In the genomic region with DNA sequence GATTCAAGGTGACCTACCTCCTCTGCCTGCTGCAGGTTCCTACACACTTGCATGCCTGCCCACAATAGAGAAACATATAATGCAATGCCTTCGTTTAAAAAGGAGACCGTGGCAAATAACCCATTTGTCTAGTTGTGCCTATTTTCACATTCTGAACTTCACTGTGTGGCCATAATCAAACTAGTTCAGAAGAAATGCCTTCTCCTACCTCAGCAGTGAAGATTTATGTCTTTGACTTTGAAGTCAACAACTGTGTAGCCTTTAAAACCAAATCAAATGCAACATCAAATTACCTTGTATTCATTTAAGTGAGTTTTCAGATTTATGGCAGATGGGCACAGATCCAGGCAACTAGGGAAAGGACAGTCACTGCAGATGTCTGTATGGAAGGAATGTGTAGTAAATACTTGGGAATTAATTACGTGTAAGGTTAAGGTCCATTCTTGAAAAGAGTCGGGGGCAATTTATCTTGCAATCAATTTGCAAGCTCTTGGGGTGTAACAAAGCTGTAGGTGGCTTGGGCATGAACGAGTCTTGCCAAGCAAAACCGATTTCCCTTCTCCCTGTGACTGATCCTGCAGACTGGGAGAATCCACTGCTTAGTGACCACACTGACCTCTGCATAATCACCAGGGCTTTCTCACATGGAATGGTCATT, we compare ENCODE assay signal across 29 mouse cellular contexts.
A peak's percentile ranks its signal among the peaks of the same experiment; 100 is the strongest.
DNase-seq lines count a peak whose midpoint lies in the region; ATAC-seq and TF ChIP-seq lines count a peak whose summit lies in the region.
"Had no signal": no experiment of that assay in that cellular context is flagged by ENCODE, and none has a peak within 500 bp of the region (broad histone marks: within the 10 kb centered on the region; RNA-seq: fewer than 3 reads in every experiment).

No protein-coding gene starts in this region.

- H3K4me3 ChIP-seq in kidney, adult 2 months (ENCODE audit: insufficient read depth, low read depth, low read length), result no peak overlapping the region
- H3K4me3 ChIP-seq in lung, embryonic 14.5 days (ENCODE audit: low read depth, low read length), result no peak overlapping the region
- no peak overlapping the region for H3K4me3 ChIP-seq in neural tube, embryonic 13.5 days
- H3K4me3 ChIP-seq in cerebellum, adult 2 months (replicated peaks; ENCODE audit: insufficient read depth, low read depth, low read length), result no peak overlapping the region
- H3K4me3 ChIP-seq: embryonic facial prominence, embryonic 10.5 days; embryonic facial prominence, embryonic 15.5 days; forebrain, embryonic 13.5 days; heart, embryonic 13.5 days; hindbrain, embryonic 15.5 days; left cerebral cortex, adult 2 months; limb, embryonic 12.5 days; liver, embryonic 15.5 days; lung, embryonic 15.5 days; midbrain, embryonic 12.5 days; myocyte; stomach, embryonic 15.5 days had no signal

- 28% methylated on average over 6 of the region's 6 CpGs for WGBS in kidney, adult 2 months
- WGBS in lung, embryonic 14.5 days, result 43% methylated on average over 6 of the region's 6 CpGs
- WGBS in neural tube, embryonic 13.5 days, result 16% methylated on average over 6 of the region's 6 CpGs
- WGBS in cerebellum, adult 2 months, result 40% methylated on average over 6 of the region's 6 CpGs

- H3K27me3 ChIP-seq in kidney, adult 2 months (replicated peaks; ENCODE audit: control insufficient read depth, insufficient read depth, low read length), result no peaks in the 10 kb centered on the region
- H3K27me3 ChIP-seq in lung, embryonic 14.5 days (ENCODE audit: insufficient read depth, low read length), result no peaks in the 10 kb centered on the region
- H3K27me3 ChIP-seq in Patski, result no peaks in the 10 kb centered on the region
- no peaks in the 10 kb centered on the region for H3K27me3 ChIP-seq in neural tube, embryonic 13.5 days
- H3K27me3 ChIP-seq in cerebellum, adult 2 months (ENCODE audit: control insufficient read depth, insufficient read depth, low read length), result no peaks in the 10 kb centered on the region
- H3K27me3 ChIP-seq: embryonic facial prominence, embryonic 15.5 days; forebrain, embryonic 13.5 days; heart, embryonic 13.5 days; hindbrain, embryonic 15.5 days; limb, embryonic 12.5 days; liver, embryonic 15.5 days; lung, embryonic 15.5 days; midbrain, embryonic 12.5 days; stomach, embryonic 15.5 days had no signal

- POLR2A ChIA-PET in Patski (lab: Charles Lee), result no interaction called here

- no peaks in the 10 kb centered on the region for H3K9me3 ChIP-seq in lung, embryonic 14.5 days (ENCODE audit: low read depth, low read length)
- H3K9me3 ChIP-seq in neural tube, embryonic 13.5 days, result peaks cover 7% of the 10 kb centered on the region; the same call in 1 of the 2 replicates
- H3K9me3 ChIP-seq: embryonic facial prominence, embryonic 10.5 days; embryonic facial prominence, embryonic 15.5 days; forebrain, embryonic 13.5 days; heart, embryonic 13.5 days; hindbrain, embryonic 15.5 days; limb, embryonic 12.5 days; liver, embryonic 15.5 days; lung, embryonic 15.5 days; midbrain, embryonic 12.5 days; stomach, embryonic 15.5 days had no signal

- no peak for TF ChIP-seq CTCF in kidney, adult 2 months (conservative IDR thresholded peaks at IDR 0.05; ENCODE audit: insufficient read depth, insufficient read length, low read depth, low read length)
- no peak for TF ChIP-seq CTCF in lung, embryonic 14.5 days (IDR thresholded peaks at IDR 0.05; ENCODE audit: low read depth)
- no peak for TF ChIP-seq CTCF in Patski (IDR thresholded peaks at IDR 0.05)
- no peak for TF ChIP-seq CTCF in cerebellum, adult 2 months (IDR thresholded peaks at IDR 0.05; ENCODE audit: borderline replicate concordance, insufficient read depth, low read depth, low read length)

- H3K9ac ChIP-seq in lung, embryonic 14.5 days, result no peak overlapping the region
- H3K9ac ChIP-seq in neural tube, embryonic 13.5 days, result no peak overlapping the region
- H3K9ac ChIP-seq: embryonic facial prominence, embryonic 15.5 days; forebrain, embryonic 13.5 days; heart, embryonic 13.5 days; hindbrain, embryonic 15.5 days; limb, embryonic 12.5 days; liver, embryonic 15.5 days; lung, embryonic 15.5 days; midbrain, embryonic 12.5 days; stomach, embryonic 15.5 days had no signal

- no peak overlapping the region for H3K27ac ChIP-seq in kidney, adult 2 months (ENCODE audit: insufficient read depth, low read depth, low read length)
- no peak overlapping the region for H3K27ac ChIP-seq in lung, embryonic 14.5 days (ENCODE audit: low read depth)
- H3K27ac ChIP-seq in neural tube, embryonic 13.5 days (replicated peaks), result no peak overlapping the region
- no peak overlapping the region for H3K27ac ChIP-seq in cerebellum, adult 2 months (ENCODE audit: insufficient read depth, low read length)
- H3K27ac ChIP-seq: embryonic facial prominence, embryonic 10.5 days; embryonic facial prominence, embryonic 15.5 days; forebrain, embryonic 13.5 days; heart, embryonic 13.5 days; hindbrain, embryonic 15.5 days; left cerebral cortex, adult 2 months; limb, embryonic 12.5 days; liver, embryonic 15.5 days; lung, embryonic 15.5 days; midbrain, embryonic 12.5 days; stomach, embryonic 15.5 days had no signal

- no peaks in the 10 kb centered on the region for H3K36me3 ChIP-seq in kidney, adult 2 months (ENCODE audit: control insufficient read depth, insufficient read depth, low read length)
- no peaks in the 10 kb centered on the region for H3K36me3 ChIP-seq in lung, embryonic 14.5 days (ENCODE audit: insufficient read depth)
- no peaks in the 10 kb centered on the region for H3K36me3 ChIP-seq in neural tube, embryonic 13.5 days
- H3K36me3 ChIP-seq: embryonic facial prominence, embryonic 10.5 days; embryonic facial prominence, embryonic 15.5 days; heart, embryonic 13.5 days; hindbrain, embryonic 15.5 days; limb, embryonic 12.5 days; liver, embryonic 15.5 days; lung, embryonic 15.5 days; midbrain, embryonic 12.5 days; stomach, embryonic 15.5 days had no signal

- no peak for TF ChIP-seq POLR2A in kidney, adult 2 months (IDR thresholded peaks at IDR 0.05; ENCODE audit: low read depth, low read length)
- no peak for TF ChIP-seq POLR2A in cerebellum, adult 2 months (IDR thresholded peaks at IDR 0.05; ENCODE audit: borderline replicate concordance, insufficient read depth, low read length)

- CTCF ChIA-PET in Patski (lab: Charles Lee), result interaction anchor here (1.5 kb wide), 1 partner anchor 13 kb away, joined by 3 read pairs; no protein-coding TSS in a partner anchor

- ATAC-seq in lung, embryonic 14.5 days (ENCODE audit: insufficient read depth), result no peak
- peak; percentile 47 for ATAC-seq in Patski
- ATAC-seq in neural tube, embryonic 13.5 days (ENCODE audit: low read depth), result peak; percentile 76
- ATAC-seq: activated CD4-positive, CD25-positive, alpha-beta regulatory T cell, adult 4 months; CD4-positive, CD25-positive, alpha-beta regulatory T cell, adult 4 months; forebrain, embryonic 13.5 days had no signal

- peak; percentile 8 for DNase-seq in kidney, adult 2 months
- no peak for DNase-seq in kidney, postnatal 14 days
- DNase-seq in lung, embryonic 14.5 days, result peak; percentile 33
- DNase-seq in lung, postnatal 4 days, result no peak
- no peak for DNase-seq in Patski (ENCODE audit: low read depth, low spot score)
- no peak for DNase-seq in cerebellum, adult 2 months
- DNase-seq: adrenal gland, adult 2 months; cerebellum, adult 9-10 months; cerebellum, postnatal 36 days; gastrocnemius, postnatal 10 days; heart, postnatal 10 days; kidney, postnatal 25 days; right cerebral cortex, postnatal 14 days; thymus, postnatal 14 days had no signal

- no peak overlapping the region for H3K4me2 ChIP-seq in lung, embryonic 14.5 days
- no peak overlapping the region for H3K4me2 ChIP-seq in neural tube, embryonic 13.5 days
- H3K4me2 ChIP-seq: embryonic facial prominence, embryonic 15.5 days; forebrain, embryonic 13.5 days; heart, embryonic 13.5 days; hindbrain, embryonic 15.5 days; limb, embryonic 12.5 days; liver, embryonic 15.5 days; lung, embryonic 15.5 days; midbrain, embryonic 12.5 days; stomach, embryonic 15.5 days had no signal

- no peaks in the 10 kb centered on the region for H3K4me1 ChIP-seq in kidney, adult 2 months (ENCODE audit: control insufficient read depth, insufficient read depth, low read length)
- H3K4me1 ChIP-seq in lung, embryonic 14.5 days (ENCODE audit: insufficient read depth), result no peaks in the 10 kb centered on the region
- peaks cover 10% of the 10 kb centered on the region for H3K4me1 ChIP-seq in neural tube, embryonic 13.5 days (replicated peaks)
- H3K4me1 ChIP-seq in cerebellum, adult 2 months (ENCODE audit: control insufficient read depth, insufficient read depth, low read length), result no peaks in the 10 kb centered on the region
- H3K4me1 ChIP-seq: embryonic facial prominence, embryonic 10.5 days; embryonic facial prominence, embryonic 15.5 days; forebrain, embryonic 13.5 days; heart, embryonic 13.5 days; hindbrain, embryonic 15.5 days; limb, embryonic 12.5 days; liver, embryonic 15.5 days; lung, embryonic 15.5 days; midbrain, embryonic 12.5 days; stomach, embryonic 15.5 days had no signal

- in situ Hi-C loops in Patski (cut with MboI; ENCODE audit: low pct_unique_long_range_greater_than_20kb), result no loop called here

Comparison
In these comparisons a context has a peak if more than half of its experiments do, and no peak if none do; other contexts are left out.
1. DNase-seq: peak in kidney, adult 2 months (single experiment) and lung, embryonic 14.5 days (single experiment); none in kidney, postnatal 14 days (single experiment), lung, postnatal 4 days (0 of 2), Patski (single experiment) and cerebellum, adult 2 months (0 of 2).